Mouse (Mus musculus) lung, embryonic 14.5 days (tissue): ENCODE results near the gene Arhgap6. TPM values are rescaled to one million over a fixed set of nuclear protein-coding genes. Genes with fewer than 3 reads are reported as not detected.

Source experiments
- ATAC-seq: fragments of 200-750 bp; cut with Nextera tagmentation; 2 replicates; pipeline ENCODE4 v1.8.0; 2017; ENCODE audit warnings: mild to moderate bottlenecking, moderate TSS enrichment, moderate library complexity; ENCODE audit not compliant: insufficient read depth
- DNase-seq: peaks from one replicate; pipeline ENCODE4 v3.0.0-alpha.2; 2015
- H3K27ac ChIP-seq: fragments of 300-500 bp; sonication (generic); 2 replicates; pipeline ENCODE4 v1.5.1; 2014; ENCODE audit warnings: low read depth, mild to moderate bottlenecking, moderate library complexity
- H3K27me3 ChIP-seq: fragments of 300-500 bp; sonication (generic); 2 replicates; pipeline ENCODE4 v1.6.1; 2014; ENCODE audit warnings: low read length, control low read depth; ENCODE audit not compliant: insufficient read depth
- H3K36me3 ChIP-seq: fragments of 300-500 bp; sonication (generic); 2 replicates; pipeline ENCODE4 v1.6.1; 2014; ENCODE audit warnings: control low read depth; ENCODE audit not compliant: insufficient read depth
- H3K4me1 ChIP-seq: fragments of 300-500 bp; sonication (generic); 2 replicates; pipeline ENCODE4 v1.6.1; 2014; ENCODE audit warnings: antibody characterized with exemption, control low read depth; ENCODE audit not compliant: insufficient read depth
- H3K4me2 ChIP-seq: fragments of 300-500 bp; sonication (generic); 2 replicates; pipeline ENCODE4 v1.6.1; 2014; ENCODE audit warnings: mild to moderate bottlenecking
- H3K4me3 ChIP-seq: fragments of 300-500 bp; sonication (generic); 2 replicates; pipeline ENCODE4 v1.5.1; 2014; ENCODE audit warnings: low read depth, low read length
- H3K9ac ChIP-seq: fragments of 300-500 bp; sonication (generic); 2 replicates; pipeline ENCODE4 v1.6.1; 2014
- H3K9me3 ChIP-seq: fragments of 300-500 bp; sonication (generic); 2 replicates; pipeline ENCODE4 v1.6.1; 2016; ENCODE audit warnings: low read depth, low read length, control low read depth
- CTCF ChIP-seq: IDR thresholded peaks from 2 replicates; pipeline ENCODE4 v1.5.1; 2016; ENCODE audit warnings: antibody characterized with exemption, low read depth
- WGBS: fragments of 180-500 bp; shearing (Covaris S2); extraction: QIAGEN DNeasy Blood & Tissue Kit; methylation state at CpG from one replicate; pipeline ENCODE4 v1.1.7; 2014; 5-methylcytosine and 5-hydroxymethylcytosine counted together
- polyA plus RNA-seq: library from polyadenylated mRNA; unstranded; fragments of >200 nt; fragmentation: Nextera tagmentation; extraction: Ambion mirVana; gene quantifications from 2 replicates; pipeline ENCODE4 v1.2.1, GENCODE M21; 2014

The Arhgap6 gene
- polyA plus RNA-seq, 1 experiment from 2014 or later: 21.7 TPM

GRCm38 (mm10) chrX:169255915-169256314 lies 461.0 kb downstream of the Arhgap6 start:
- Histone ChIP-seq H3K4me1 (no peaks in the 10 kb centered on the region), H3K9ac (no peak overlapping the region), H3K27ac (no peak overlapping the region), H3K36me3 (no peaks in the 10 kb centered on the region), H3K27me3 (no peaks in the 10 kb centered on the region), H3K4me3 (no peak overlapping the region), H3K4me2 (no peak overlapping the region), H3K9me3 (no peaks in the 10 kb centered on the region)
- ATAC-seq (no peak), DNase-seq (no peak)
- 48% methylated on average over 1 of the region's 1 CpGs for WGBS
- no peak for TF ChIP-seq CTCF

- DNase-seq: no peak
- Histone ChIP-seq H3K9ac (no peak overlapping the region), H3K4me3 (no peak overlapping the region), H3K36me3 (no peaks in the 10 kb centered on the region), H3K27me3 (no peaks in the 10 kb centered on the region), H3K27ac (no peak overlapping the region), H3K4me2 (no peak overlapping the region), H3K4me1 (no peaks in the 10 kb centered on the region), H3K9me3 (no peaks in the 10 kb centered on the region)
- no peak for TF ChIP-seq CTCF
- ATAC-seq: no peak
Measured at GRCm38 (mm10) chrX:169256741-169257140, 461.8 kb downstream of the Arhgap6 start.

GRCm38 (mm10) chrX:169261034-169261433 lies 466.1 kb downstream of the Arhgap6 start:
- no peak overlapping the region for H3K27ac ChIP-seq
- H3K4me2 ChIP-seq: no peak overlapping the region
- no peaks in the 10 kb centered on the region for H3K4me1 ChIP-seq
- ATAC-seq: no peak
- H3K9me3 ChIP-seq: no peaks in the 10 kb centered on the region
- WGBS: 80% methylated on average over 3 of the region's 3 CpGs
- H3K9ac ChIP-seq: no peak overlapping the region
- no peak overlapping the region for H3K4me3 ChIP-seq
- DNase-seq: no peak
- no peak for TF ChIP-seq CTCF
- H3K27me3 ChIP-seq: no peaks in the 10 kb centered on the region
- no peaks in the 10 kb centered on the region for H3K36me3 ChIP-seq

- 61% methylated on average over 2 of the region's 2 CpGs for WGBS
- H3K27ac ChIP-seq: no peak overlapping the region
- peak; percentile 19 for DNase-seq
Measured at GRCm38 (mm10) chrX:169262212-169262611, 467.3 kb downstream of the Arhgap6 start.

GRCm38 (mm10) chrX:169263433-169264172 lies 468.7 kb downstream of the Arhgap6 start:
- H3K36me3 ChIP-seq: no peaks in the 10 kb centered on the region
- H3K9ac ChIP-seq: no peak overlapping the region
- no peak overlapping the region for H3K4me3 ChIP-seq
- H3K4me2 ChIP-seq: no peak overlapping the region
- no peak for TF ChIP-seq CTCF
- no peak overlapping the region for H3K27ac ChIP-seq
- H3K9me3 ChIP-seq: no peaks in the 10 kb centered on the region
- no peaks in the 10 kb centered on the region for H3K27me3 ChIP-seq
- ATAC-seq (no peak), DNase-seq (no peak)
- H3K4me1 ChIP-seq: no peaks in the 10 kb centered on the region
- WGBS: 61% methylated on average over 8 of the region's 8 CpGs

More at GRCm38 (mm10) chrX:169262212-169262611, 467.3 kb downstream of the Arhgap6 start:
- Histone ChIP-seq H3K9ac (no peak overlapping the region), H3K27me3 (no peaks in the 10 kb centered on the region), H3K4me2 (no peak overlapping the region), H3K4me1 (no peaks in the 10 kb centered on the region), H3K4me3 (no peak overlapping the region), H3K36me3 (no peaks in the 10 kb centered on the region), H3K9me3 (no peaks in the 10 kb centered on the region)
- no peak for ATAC-seq
- TF ChIP-seq CTCF: no peak

GRCm38 (mm10) chrX:169299579-169299978 lies 504.7 kb downstream of the Arhgap6 start:
- H3K4me2 ChIP-seq: no peak overlapping the region
- DNase-seq (peak; percentile 67), ATAC-seq (peak; percentile 47; the same call in 1 of the 2 replicates)
- no peaks in the 10 kb centered on the region for H3K9me3 ChIP-seq
- TF ChIP-seq CTCF: peak; percentile 59
- no peak overlapping the region for H3K4me3 ChIP-seq
- 59% methylated on average over 4 of the region's 4 CpGs for WGBS
- no peaks in the 10 kb centered on the region for H3K36me3 ChIP-seq
- no peaks in the 10 kb centered on the region for H3K27me3 ChIP-seq
- no peak overlapping the region for H3K9ac ChIP-seq
- no peak overlapping the region for H3K27ac ChIP-seq
- no peaks in the 10 kb centered on the region for H3K4me1 ChIP-seq

- Histone ChIP-seq H3K27me3 (no peaks in the 10 kb centered on the region), H3K9ac (no peak overlapping the region), H3K4me2 (no peak overlapping the region), H3K4me3 (no peak overlapping the region), H3K27ac (no peak overlapping the region), H3K36me3 (no peaks in the 10 kb centered on the region), H3K4me1 (no peaks in the 10 kb centered on the region), H3K9me3 (no peaks in the 10 kb centered on the region)
- DNase-seq (no peak), ATAC-seq (no peak)
- TF ChIP-seq CTCF: no peak
- 51% methylated on average over 26 of the region's 26 CpGs for WGBS
Measured at GRCm38 (mm10) chrX:169302271-169303045, 507.6 kb downstream of the Arhgap6 start.
